Mouse (Mus musculus) urinary bladder, adult 18-20 months (tissue): ENCODE measurements around the gene Fhl1.
A peak's percentile ranks its signal among the peaks of the same experiment; 100 is the strongest.

Experiments used
- DNase-seq, 2 experiments: peaks; one replicate each; pipeline ENCODE4 v3.0.0; 2022; ENCODE audit warnings: low spot score in 2 of 2, mixed read lengths in 2 of 2

Fhl1 gene

DNA sequence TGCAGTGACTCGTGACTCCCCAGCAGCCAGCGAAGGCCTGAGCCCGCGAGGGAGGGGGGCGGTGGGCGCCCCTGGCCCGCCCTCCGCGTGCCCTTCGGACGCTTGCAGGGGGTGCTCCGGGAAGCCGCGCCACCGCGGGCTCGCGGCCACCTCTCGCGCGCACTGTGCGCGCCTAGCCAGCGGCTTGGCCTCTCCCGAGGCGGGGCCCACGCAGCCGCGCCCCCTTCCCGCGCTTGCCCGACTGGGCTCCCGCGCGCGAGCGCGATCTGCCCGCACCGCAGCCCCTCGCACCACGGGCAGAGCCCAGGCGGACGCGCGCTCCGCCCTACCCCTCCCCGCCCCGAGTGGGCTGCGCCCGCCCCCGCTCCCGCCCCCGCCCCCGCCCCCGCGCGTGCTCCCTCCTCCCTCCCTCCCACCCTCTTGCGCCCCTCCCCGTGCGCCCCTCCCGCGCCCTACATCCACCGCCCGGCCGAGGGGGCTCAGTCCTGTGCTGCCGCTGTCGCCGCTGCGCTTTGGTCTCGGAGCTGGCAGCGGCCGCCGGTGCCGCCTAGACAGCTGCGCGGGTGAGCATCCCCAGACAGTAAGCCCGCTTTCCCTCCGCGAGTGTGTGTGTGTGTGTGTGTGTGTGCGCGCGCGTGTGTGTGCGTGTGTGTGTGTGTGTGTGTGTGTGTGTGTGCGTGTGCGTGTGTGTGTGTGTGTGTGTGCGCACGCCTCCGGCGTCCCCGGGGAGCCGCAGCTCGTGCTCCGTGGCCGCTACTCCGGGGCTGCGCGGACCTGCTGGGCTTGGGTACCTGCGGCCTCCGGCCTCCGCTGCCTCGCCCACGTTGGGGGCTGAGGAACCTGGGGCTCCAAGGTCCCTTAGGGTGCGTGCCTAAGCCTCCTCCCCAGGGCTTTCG, at the start of gene Fhl1:
Gene Fhl1 (plus strand): TSS at position 482 of the 896 bp plus-strand sequence.
- peak; percentile 5 to 28 for DNase-seq

DNA sequence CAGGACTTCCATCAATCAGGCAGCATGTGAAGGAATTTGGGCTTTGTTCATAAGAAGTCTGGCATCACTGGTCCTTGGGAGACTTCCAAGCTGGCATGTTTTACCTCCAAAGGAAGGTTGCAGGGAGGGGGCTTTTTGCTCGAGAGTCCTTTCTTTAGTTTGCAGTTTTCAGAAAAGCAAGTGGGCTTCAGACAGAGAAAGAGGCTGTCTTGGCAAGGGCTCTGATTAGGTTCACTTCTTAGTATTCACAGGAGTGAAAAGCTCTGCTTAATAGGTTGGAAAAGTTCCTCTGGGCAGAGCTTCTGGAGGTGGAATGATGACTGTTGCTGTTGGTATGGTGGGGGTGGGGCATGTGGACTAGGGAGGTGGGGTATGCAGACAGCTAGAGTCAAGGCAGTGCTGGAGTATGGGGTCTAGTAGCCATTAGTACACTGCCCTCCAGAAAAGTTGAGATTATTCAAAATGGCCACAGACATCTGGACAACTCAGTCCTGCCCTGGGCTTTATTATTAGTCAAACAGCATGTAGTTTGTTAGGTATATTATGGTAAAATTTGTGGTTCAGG, 49.3 kb upstream of the Fhl1 start:
- no peak for DNase-seq

DNA sequence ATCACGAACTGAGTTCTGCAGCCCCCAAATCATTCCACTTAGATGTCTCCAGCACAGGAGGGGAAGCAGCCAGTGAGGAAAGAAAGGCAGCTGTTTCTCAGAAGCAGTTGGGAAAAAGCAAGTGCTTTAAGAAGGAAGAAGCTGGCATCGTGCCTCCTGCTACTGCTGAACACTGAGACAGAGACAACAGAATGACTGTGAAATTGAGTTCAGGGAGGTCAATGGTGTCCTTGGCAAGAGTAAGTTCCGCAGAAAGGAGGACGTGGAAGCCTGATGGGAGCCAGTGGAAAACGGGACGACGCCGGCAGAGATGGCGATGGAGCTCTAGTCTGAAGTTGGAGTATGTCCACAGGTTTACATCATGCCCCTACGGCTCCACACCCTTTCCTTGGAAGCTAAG, 48.1 kb upstream of the Fhl1 start:
- DNase-seq: no peak

DNA sequence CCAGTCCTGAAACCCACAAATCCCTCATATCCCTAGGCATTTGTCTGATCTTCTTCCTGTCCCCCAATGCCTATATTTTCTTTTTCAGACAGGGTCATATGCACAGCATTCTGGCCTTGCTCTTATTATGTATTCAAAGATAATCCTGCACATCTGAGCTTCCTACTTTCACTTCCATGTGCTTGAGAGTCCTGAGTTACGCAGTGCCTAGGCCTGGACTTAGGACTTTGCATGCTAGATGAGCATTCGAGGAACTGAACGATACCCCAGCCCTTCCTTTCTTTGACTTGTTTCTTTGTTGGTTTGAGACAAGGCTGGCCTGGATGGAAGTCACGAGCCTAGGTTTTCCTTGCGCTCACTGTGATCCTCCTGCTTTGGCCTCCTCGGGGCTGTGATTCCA, 39.0 kb upstream of the Fhl1 start:
- DNase-seq: no peak

DNA sequence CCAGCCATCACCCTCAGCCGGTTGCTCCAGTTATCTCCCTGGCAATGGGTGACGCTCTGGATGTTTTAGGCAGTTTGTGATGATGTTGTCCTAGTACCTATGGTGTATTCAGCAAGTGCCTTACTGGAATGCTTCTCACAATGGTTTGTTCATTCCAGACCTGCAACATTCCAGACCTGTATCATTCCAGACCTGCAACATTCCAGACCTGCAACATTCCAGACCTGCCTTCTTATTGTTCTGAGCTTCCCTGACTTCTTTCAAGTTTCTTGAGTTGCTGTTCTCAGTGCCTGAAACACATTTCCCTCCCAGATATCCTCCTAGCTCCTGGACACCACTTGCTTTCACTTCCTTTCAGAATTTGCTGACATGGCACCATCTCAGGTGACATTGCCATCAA, 37.0 kb upstream of the Fhl1 start:
- DNase-seq: no peak

DNA sequence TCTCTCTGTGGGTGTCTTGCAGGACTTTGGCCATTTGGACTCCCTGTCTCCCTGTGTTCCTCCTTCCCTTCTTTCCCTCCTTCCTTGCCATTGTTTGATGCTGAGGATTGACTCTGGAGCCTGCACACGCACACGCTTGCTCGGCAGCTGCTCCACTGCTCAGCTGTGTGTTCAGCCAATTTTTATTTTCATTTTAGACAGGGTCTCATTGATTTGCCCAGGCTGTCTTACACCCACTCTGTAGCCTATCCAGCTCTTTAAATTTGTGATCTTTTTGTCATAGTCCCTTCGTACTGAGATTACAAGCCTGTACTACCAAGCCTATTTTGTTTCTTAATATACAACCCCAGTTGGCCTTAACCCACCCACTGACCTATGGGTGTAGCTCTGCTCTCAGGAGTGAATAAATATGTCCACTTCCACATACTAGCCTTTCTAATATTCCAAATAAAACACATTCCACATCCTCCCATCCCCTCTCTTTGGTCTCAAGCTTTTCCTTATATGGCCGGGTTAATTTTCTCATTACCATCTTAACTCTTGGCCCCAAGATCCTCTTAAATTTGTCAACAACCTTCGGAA, 34.3 kb upstream of the Fhl1 start:
- no peak for DNase-seq

DNA sequence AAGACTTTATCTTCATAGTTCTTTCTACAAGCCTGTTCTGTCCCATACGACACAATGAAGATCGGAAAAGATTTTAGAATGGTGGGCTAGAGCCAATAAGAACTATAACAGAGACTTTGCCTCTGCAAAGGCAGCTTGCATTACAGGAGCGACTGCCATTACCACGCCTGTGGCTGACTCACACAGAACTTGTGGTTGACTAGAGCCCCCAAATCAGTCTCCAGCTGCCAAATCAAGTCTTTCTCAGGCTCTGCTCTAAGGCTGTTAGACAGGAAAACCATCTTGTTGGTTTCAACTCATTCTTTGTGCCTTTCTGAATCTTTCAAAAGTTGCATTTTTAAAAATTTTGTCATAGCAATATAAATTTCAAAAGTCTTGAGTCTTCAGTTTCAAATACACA, 33.7 kb upstream of the Fhl1 start:
- no peak for DNase-seq

DNA sequence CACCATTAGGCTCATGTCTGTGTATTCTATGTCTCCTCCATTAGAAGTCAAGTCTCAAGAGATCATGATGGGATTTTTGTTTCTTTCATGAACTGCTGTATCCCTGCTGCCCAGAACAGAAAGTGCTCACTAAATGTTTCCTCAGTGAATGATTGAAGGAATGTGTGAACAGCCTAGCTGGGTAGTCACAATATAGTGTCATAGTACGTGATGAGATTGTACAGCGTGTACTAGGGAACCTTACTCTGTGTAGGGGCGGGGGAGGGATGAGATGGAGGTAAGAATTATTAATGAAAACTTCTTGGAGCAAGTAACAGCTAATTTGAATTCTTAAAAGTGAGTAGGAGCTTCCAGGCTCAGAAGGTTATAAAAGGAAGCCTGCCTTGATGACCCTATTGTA, 30.3 kb upstream of the Fhl1 start:
- no peak for DNase-seq

DNA sequence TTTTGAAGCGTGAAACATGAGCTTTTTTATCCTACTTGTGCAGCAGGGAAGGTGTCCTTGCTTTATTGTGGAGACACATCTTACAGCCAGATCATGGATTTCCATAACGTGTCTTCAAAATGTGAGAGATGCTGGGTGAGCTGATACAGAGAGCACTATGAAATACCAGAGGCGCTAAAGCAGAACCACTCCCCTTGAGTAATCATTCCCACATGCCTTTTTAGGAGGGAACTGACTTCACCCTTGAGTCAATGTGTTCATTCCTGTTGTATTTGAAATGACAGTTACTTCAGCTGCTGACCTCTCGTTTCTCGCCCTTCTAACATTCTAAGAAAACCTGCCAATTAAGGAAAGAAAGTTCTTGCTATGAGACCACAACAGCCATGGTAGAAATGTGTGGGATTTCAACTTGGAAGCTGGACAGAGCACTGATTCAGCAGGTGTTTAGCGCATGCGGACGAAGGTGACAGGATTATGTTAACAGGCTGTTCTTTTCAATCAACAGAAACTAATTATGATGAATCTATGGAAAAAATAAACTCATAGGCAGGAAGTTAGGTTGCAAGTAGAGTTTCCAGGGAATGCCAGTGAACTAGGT, 27.5 kb upstream of the Fhl1 start:
- DNase-seq: no peak

DNA sequence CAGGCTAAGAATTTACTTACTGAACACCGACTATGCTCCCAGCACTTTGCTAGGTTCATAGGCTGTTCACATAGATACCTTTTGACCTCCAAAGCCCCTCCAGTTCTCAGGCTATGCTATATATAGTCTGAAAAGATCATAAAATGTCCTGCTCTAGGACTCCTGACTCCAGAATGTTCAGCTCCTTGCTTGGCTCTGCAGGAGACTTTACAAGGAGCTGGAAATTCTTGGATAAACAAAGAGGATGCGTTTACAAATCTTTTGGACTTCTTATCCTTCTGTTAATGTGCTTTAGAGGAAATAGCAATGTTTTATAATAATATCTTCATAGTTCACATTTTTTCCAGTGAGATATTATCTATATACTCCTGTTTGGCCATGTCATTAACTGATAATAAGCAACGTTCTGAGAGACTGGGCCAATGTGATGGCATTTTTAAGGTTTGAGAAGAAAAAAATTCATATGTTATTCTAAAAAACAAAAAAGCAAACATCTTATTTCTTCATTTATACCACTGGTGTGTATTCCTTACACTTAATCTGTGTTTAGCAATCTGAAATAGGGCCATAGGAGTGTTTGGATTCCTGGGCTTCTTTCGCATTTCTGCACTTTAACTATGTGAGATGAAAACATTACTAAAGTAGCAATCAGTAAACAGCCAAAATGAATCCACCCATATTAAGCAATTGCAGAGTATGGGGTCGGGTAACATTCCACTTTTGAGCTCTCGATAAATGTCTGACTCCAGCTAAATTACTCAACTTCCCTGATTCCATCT, 22.8 kb upstream of the Fhl1 start:
- no peak for DNase-seq

DNA sequence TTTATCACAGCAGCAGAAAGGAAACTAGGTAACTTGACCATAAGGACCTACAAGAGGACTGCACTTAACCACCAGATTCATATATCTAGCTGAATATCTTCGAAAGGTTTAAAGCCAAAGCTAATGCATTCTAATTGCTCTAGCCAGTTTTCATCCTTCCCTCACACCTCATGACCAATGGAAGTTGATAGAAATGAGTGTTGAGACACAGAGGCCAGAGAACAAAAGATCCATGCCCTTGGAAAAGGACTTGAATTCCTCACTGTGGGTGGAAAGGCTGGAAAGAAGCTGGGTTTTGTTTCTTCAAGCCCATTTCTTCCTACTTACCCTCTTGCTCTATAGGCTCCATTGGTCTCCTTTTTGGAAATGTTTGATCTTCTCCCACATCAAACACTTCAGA, 21.1 kb upstream of the Fhl1 start:
- DNase-seq: no peak

DNA sequence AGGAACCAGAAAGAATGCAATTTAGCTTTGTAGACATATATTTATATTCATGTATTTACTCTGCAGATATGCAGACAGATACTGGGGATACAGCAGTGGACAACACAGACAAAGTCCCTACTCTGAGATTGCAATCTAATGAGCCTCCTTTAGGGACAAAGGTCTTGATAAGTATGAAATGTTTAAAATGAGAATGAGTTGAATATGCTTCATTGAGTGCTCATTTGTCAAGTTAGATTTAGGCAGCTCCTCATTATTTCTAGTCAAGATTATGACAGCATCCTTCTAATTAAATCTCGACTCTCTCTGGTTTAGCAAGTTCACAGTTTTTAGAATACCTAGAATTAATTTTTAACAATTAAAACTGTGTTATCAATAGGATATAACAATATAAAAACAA, 18.9 kb upstream of the Fhl1 start:
- no peak for DNase-seq

DNA sequence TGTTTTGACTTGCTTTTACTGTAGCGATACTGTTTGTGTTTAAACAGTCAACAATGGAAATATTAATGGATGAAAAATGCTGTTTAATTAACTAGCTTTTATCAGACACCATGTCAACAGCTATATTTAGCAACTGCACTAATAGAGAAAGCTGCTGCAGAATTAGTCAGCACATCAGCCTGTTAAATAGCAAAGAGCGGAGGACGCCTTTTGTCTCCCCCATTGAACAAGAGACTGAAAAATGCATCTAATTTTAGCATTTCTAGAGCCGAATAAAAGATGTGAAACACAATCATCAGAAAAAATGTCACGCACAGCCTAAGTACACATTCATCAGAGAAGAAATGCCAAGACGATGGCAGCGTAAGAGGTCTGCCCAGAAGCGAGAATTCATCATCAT, 9.0 kb upstream of the Fhl1 start:
- DNase-seq: no peak

DNA sequence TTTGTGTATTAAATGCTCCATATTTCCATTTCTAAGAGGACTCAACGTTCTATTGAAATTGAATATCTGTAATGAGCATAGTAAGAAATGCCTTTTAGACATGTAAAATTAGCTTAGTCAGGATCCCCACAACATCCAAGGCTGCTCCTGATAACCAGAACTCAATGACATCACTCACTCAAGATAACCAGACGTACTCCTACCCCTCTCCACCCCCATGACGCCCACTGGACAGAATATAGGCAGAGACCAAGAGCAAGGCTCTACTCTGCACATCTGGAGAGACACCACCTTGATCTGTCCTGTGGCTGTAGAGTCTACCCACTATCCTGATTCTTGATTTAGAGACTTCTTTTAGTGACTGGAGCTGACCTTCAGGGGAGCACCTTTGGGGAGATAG, 3.1 kb upstream of the Fhl1 start:
- DNase-seq: no peak

DNA sequence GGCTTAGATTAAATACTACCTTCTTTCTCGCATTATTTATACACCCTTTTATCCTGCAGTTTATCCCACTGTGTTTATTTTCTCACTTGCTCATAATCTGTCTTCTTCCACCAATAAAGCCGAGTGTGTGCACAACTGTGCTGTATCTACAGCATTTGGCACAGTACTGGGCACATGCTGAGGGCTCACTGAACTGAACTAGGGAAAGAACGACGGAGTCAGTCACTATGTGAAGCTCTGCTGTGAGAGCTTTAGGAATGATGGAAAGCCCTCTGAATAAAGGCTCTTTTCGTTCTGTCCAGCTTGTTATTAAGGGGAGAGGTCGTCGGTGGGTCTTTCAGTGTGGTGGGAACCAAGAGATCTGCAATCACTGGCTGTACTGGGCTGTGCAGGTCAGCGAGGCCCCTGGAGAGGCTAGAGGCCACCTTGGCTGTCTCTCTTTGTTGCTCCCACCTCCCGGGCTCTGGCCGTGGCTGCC, 720 bp upstream of the Fhl1 start:
- DNase-seq: no peak

DNA sequence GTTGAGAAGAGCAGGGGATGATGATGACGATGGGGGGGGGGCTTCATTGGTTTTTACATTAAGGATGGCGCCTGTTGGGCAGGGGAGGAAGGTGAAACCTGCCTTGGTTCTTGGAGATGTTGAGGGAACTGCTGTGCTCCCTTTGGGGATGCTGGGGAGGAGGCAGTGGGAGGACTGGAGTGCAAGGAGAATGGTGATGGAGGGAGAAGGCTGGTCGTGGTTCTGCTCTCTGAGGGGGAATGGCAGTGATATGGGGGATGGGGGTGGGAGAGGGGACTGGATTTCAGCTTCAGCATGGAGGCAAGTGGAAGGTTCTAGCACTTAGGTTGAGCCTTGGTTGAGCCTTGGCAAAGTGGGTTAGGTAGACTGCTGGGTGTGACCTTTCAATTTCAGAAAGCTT, 814 bp downstream of the Fhl1 start:
- DNase-seq: no peak

DNA sequence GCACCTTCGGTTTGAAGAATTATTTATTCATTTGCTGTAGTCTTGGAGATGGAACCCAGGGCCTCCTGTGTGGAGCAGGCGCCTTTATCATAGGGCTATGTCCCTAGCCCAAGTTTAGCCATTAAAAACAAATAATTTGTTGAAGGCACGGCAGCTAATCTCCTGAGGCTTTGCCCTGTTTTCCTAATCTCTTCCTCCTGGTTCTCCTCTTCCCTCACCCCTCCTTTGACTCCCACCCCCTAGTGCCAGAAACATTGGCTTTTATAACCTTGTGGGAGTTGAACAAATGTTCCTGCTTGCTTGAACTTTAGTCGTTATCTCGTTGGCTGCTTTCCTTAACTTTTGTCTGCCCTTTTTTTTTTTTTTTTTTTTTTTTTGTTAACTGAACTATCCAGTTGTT, 2.8 kb downstream of the Fhl1 start:
- no peak for DNase-seq

DNA sequence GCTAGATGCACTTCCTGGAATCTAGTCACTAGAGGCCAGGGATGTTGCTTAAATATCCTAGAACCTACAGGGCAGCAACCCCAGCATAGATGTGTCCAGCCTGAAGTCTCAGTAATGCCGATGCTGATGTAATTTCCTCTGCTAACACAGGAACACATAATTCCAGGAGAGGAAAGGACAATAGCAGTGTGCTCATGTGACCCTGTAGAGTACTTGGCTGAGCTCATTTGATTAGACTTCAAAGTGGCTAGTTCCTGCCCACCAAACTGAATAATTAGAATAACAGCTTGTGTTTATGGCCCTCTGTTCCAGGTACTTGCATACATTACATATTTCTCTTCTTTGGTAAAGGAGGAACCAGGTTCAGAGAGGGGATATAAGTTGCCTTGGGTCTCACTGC, 4.6 kb downstream of the Fhl1 start:
- no peak for DNase-seq

DNA sequence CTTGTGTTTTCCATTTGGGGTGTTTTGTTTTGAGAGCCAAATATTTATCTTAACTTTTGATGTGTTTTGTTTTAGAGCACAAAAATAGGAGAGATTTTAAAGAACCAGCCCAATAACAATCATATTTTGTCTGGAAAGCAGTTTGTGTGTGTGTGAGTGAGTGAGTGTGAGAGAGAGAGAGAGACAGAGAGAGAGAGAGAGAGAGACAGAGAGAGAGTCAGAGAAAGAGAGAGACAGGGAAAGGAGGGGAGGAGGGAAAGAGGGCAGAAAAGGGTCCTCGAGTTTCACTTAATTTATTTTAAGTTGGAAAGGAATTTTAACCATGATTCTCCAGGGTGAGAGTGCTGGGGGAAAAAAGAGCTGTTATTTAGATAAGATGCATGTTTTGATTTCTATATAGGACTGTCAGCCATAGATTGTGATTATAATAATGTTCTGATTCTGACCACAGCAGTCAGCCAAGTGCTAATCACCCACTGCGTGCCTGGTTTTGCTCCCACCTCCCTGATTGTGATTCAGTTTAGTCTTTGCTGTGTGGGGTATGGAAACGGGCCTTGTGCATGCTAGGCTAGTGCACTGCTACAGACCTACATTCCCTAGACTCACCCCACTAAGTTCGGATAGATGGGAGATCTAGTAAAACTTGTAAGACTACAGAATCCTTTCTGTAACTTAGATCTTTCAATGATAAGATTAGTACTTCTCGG, 6.4 kb downstream of the Fhl1 start:
- DNase-seq: no peak

DNA sequence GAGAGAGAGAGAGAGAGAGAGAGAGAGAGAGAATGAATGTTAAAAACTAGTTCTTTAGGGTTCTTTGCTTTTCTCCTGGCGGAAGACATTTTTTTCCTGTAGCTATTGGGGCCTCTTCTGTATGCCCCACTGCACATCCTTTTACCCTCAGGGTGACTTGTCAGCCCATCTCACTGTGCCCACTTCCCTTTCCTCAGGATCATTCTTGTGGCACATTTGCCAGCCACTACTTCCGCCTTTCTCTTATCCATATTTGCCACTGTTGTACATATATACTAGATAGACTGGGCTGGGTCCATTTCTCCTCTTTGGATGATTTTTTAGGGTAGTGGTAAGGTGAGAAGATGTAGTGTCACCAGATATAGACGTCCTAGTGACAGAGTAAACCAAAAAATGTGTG, 9.8 kb downstream of the Fhl1 start:
- DNase-seq: no peak

DNA sequence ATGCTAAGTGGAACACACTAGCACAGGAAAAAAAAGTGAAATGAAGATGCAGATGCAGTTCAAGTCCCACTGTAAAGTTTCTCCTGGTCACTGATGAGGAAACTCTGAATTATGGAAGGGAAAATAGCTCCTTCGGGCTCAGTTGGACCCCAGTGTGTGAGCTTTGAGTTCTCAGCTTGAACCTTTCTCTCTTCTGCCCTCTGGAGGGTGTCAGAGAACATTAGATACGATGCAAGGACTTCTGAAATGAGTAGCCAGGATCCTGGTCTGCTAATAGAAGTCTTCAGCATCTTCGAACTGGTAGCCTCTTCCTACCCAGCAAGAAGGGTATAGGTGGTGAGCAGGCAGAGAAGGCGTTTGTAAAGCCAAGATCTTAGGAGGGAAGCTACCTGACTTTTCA, 19.9 kb downstream of the Fhl1 start:
- no peak for DNase-seq
